Mouse (Mus musculus): ENCODE results near the gene Sst.

Sst gene

GRCm38 (mm10) chr16:23887910-23888579 is 2.7 kb downstream of the Sst start:
- DNase-seq (ENCODE audit: low spot score) = no peak

GRCm38 (mm10) chr16:23885098-23885497 is 5.7 kb downstream of the Sst start:
- DNase-seq (ENCODE audit: low spot score) = no peak

- DNase-seq (ENCODE audit: low spot score) = no peak
Measured at GRCm38 (mm10) chr16:23855242-23855641, 35.5 kb downstream of the Sst start.

GRCm38 (mm10) chr16:23849720-23850119 is 41.0 kb downstream of the Sst start:
- no peak for DNase-seq (ENCODE audit: low spot score)

GRCm38 (mm10) chr16:23849176-23849575 is 41.6 kb downstream of the Sst start:
- DNase-seq (ENCODE audit: low spot score) = no peak

- no peak for DNase-seq (ENCODE audit: low spot score)
Measured at GRCm38 (mm10) chr16:23844622-23845021, 46.1 kb downstream of the Sst start.

- no peak for DNase-seq (ENCODE audit: low spot score)
Measured at GRCm38 (mm10) chr16:23842609-23843008, 48.1 kb downstream of the Sst start.

Measured in ovary, adult 18-20 months (tissue).